25 mouse cellular contexts compared by ENCODE assay signal in the genomic region with DNA sequence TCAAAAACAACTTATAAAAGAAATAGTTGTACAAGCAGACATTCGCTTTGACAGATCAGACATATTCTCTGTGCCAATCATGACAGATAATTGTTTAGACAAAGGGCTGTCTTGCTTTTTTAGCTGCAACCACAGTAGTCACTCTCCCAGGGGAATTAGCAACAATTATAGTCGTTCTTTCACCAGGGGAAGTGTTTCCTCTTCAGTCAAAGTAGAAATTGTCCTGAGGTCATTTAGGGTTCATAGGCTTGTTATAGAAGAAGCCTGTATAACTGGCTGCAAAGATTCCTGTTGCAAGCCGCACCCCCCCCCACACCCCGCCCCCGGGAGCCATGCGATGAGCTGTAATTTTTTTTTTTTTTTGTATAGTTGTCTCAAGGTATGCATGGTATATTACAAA.
A peak's percentile ranks its signal among the peaks of the same experiment; 100 is the strongest.
DNase-seq lines count a peak whose midpoint lies in the region; ATAC-seq lines count a peak whose summit lies in the region.
"Had no signal": no experiment of that assay in that cellular context is flagged by ENCODE, and none has a peak within 500 bp of the region (broad histone marks: within the 10 kb centered on the region; RNA-seq: fewer than 3 reads in every experiment).

No protein-coding gene starts in this region.

- peak; percentile 68 for DNase-seq in heart, adult 8-10 months (ENCODE audit: low spot score)
- DNase-seq in spleen, postnatal 36 days (ENCODE audit: low spot score in 2 of 2): peak; percentile 17 to 22
- no peak for DNase-seq in spleen, postnatal 4 days (ENCODE audit: low spot score in 2 of 2)
- DNase-seq in embryonic facial prominence, embryonic 14.5 days (ENCODE audit: low spot score): peak; percentile 59
- no peak for DNase-seq in neural tube, embryonic 10.5 days (ENCODE audit: extremely low spot score, low spot score)
- no peak for DNase-seq in gastrocnemius, adult 18-20 months (ENCODE audit: low spot score)
- DNase-seq: adrenal gland, adult 2 months; cerebellum, adult 9-11 months; gastrocnemius, postnatal 36 days; heart, postnatal 14 days; kidney, postnatal 14 days; left cerebral cortex, postnatal 4 days; lung, adult 18-20 months; lung, postnatal 14 days; right cerebral cortex, adult 18-20 months; thymus, adult 18-20 months; thymus, postnatal 4 days had no signal

- ATAC-seq in heart, embryonic 12.5 days (ENCODE audit: insufficient number of reproducible peaks, low FRiP score): no peak
- no peak for ATAC-seq in embryonic facial prominence, embryonic 14.5 days (ENCODE audit: low read depth)
- ATAC-seq: forebrain, embryonic 15.5 days; intestine, embryonic 16.5 days had no signal

- no peak overlapping the region for H3K4me3 ChIP-seq in heart, embryonic 12.5 days
- H3K4me3 ChIP-seq in embryonic facial prominence, embryonic 14.5 days (ENCODE audit: low read depth, low read length): no peak overlapping the region
- H3K4me3 ChIP-seq: erythroblast, embryonic 14.5 days; forebrain, embryonic 15.5 days; stomach, embryonic 15.5 days had no signal

- H3K27me3 ChIP-seq in heart, embryonic 12.5 days (replicated peaks): no peaks in the 10 kb centered on the region
- no peaks in the 10 kb centered on the region for H3K27me3 ChIP-seq in embryonic facial prominence, embryonic 14.5 days (replicated peaks; ENCODE audit: control insufficient read depth, insufficient read depth, low read length)
- H3K27me3 ChIP-seq: forebrain, embryonic 15.5 days; stomach, embryonic 15.5 days had no signal

- WGBS in heart, embryonic 12.5 days: 74% methylated on average over 6 of the region's 6 CpGs
- 41% methylated on average over 6 of the region's 6 CpGs for WGBS in embryonic facial prominence, embryonic 14.5 days

- H3K9ac ChIP-seq in heart, embryonic 12.5 days: no peak overlapping the region
- no peak overlapping the region for H3K9ac ChIP-seq in embryonic facial prominence, embryonic 14.5 days (ENCODE audit: low read depth, low read length)
- H3K9ac ChIP-seq: forebrain, embryonic 15.5 days; hindbrain, embryonic 14.5 days; stomach, embryonic 15.5 days had no signal

- no peak overlapping the region for H3K27ac ChIP-seq in heart, embryonic 12.5 days (ENCODE audit: poor library complexity, severe bottlenecking)
- no peak overlapping the region for H3K27ac ChIP-seq in embryonic facial prominence, embryonic 14.5 days (replicated peaks; ENCODE audit: low read depth, low read length)
- H3K27ac ChIP-seq: forebrain, embryonic 15.5 days; hindbrain, embryonic 14.5 days; stomach, embryonic 15.5 days had no signal

- H3K36me3 ChIP-seq in heart, embryonic 12.5 days: no peaks in the 10 kb centered on the region
- H3K36me3 ChIP-seq in embryonic facial prominence, embryonic 14.5 days (ENCODE audit: control insufficient read depth, insufficient read depth, low read length): no peaks in the 10 kb centered on the region
- H3K36me3 ChIP-seq: forebrain, embryonic 15.5 days; stomach, embryonic 15.5 days had no signal

- H3K9me3 ChIP-seq in heart, embryonic 12.5 days (replicated peaks): no peaks in the 10 kb centered on the region
- no peaks in the 10 kb centered on the region for H3K9me3 ChIP-seq in embryonic facial prominence, embryonic 14.5 days (ENCODE audit: control insufficient read depth, low read length)
- H3K9me3 ChIP-seq: forebrain, embryonic 15.5 days; stomach, embryonic 15.5 days had no signal

- no peaks in the 10 kb centered on the region for H3K4me1 ChIP-seq in heart, embryonic 12.5 days (replicated peaks)
- H3K4me1 ChIP-seq in embryonic facial prominence, embryonic 14.5 days (ENCODE audit: control insufficient read depth, insufficient read depth, low read length): peaks cover 3% of the 10 kb centered on the region; the same call in 1 of the 2 replicates
- H3K4me1 ChIP-seq: forebrain, embryonic 15.5 days; stomach, embryonic 15.5 days had no signal

- no peak overlapping the region for H3K4me2 ChIP-seq in heart, embryonic 12.5 days
- H3K4me2 ChIP-seq in embryonic facial prominence, embryonic 14.5 days (ENCODE audit: low read depth, low read length): no peak overlapping the region
- H3K4me2 ChIP-seq: forebrain, embryonic 15.5 days; heart, embryonic 11.5 days; hindbrain, embryonic 14.5 days; liver, embryonic 11.5 days; stomach, embryonic 15.5 days had no signal

Comparison
In these comparisons a context has a peak if more than half of its experiments do, and no peak if none do; other contexts are left out.
1. DNase-seq: peak in heart, adult 8-10 months (single experiment), spleen, postnatal 36 days (2 of 2) and embryonic facial prominence, embryonic 14.5 days (single experiment); none in spleen, postnatal 4 days (0 of 2), neural tube, embryonic 10.5 days (single experiment) and gastrocnemius, adult 18-20 months (single experiment).